Mouse (Mus musculus) granulocyte monocyte progenitor cell, adult 5-6 weeks (primary cell): Measurements from ENCODE around the gene Gabra3. TPM values are rescaled to one million over a fixed set of nuclear protein-coding genes. Genes with fewer than 3 reads are reported as not detected.

Experiments used
- ATAC-seq: replicated peaks from 2 replicates; pipeline ENCODE4 v1.8.0; 2016; ENCODE audit warnings: mild to moderate bottlenecking, moderate TSS enrichment, inconsistent platforms; ENCODE audit not compliant: poor library complexity, severe bottlenecking
- total RNA-seq, 2 experiments: library from RNA; stranded (forward) in 1 of 2; stranded (reverse) in 1 of 2; fragments of 200-712, 200-1000 nt in 1 of 2; fragments of >200 nt in 1 of 2; fragmentation: Nextera tagmentation in 1 of 2; gene quantifications; 2 replicates each; pipeline ENCODE4 v1.2.3; 2014 to 2017

The Gabra3 gene
- total RNA-seq (2014; fragmentation: Nextera tagmentation): not detected in 2 replicates
- not detected in 2 replicates for total RNA-seq (2017)

- no peak for ATAC-seq
These were observed at the start of gene Gabra3 for GRCm38 (mm10) chrX:72656230-72656898. Gene Gabra3, minus strand, starts transcription at chrX:72656848.

DNA sequence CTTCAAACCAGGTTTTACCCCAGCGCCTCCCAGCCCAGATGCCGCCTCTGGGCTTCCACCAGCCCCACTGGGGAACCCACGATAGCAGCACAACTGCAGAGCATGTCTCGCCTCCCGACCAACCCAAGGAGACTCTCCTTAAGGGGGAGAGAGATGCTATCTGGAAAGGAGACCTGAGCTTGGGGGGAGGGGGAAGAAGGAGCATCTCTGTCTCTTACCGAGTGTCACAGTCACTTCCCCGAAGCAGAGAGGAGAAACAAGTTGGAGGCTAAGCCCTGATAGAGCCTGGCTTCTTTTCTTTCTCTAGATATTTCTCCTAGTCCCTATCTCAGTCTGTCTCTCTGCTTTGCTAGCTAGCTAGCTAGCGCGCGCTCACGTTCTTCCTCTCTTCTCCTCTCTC lies 859 bp downstream of the Gabra3 start:
- no peak for ATAC-seq

DNA sequence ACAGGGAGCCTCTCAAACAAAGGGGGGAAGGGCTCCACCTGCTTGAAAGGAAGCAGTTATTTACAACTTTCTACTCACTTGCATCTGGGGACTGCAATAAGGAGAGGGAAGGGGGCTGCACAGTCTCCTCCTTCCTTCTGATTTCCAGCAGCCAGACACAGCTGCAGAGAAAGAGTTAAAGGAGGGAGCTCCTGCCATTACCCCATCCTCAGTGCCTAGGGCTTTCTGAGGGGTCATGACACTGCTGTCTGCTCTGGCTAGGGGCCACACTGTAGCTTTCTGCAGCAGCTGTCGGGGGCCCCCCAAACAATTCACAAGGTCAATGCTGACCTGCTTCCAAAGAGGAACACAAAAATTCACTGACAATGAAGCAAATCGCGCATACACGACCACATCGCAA lies 1.3 kb downstream of the Gabra3 start:
- no peak for ATAC-seq

DNA sequence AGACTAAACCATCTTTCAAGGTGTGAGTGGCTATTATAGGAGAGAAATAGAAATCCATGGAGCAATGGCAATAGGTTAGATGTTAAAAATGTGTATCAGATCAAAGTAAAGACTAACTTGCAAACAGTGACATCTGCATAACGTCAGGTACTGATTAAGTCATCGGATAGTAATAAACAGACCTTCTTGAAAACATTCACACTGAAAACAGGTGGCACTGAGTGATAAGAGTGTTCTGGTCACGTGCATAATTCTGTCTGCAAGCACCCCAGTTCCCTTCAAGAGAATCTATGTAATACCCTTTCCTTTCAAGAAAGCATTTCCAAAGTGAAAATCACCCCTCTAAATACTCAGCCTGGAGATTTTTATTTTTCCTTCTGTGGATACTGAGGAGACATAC lies 6.0 kb downstream of the Gabra3 start:
- ATAC-seq: no peak

GRCm38 (mm10) chrX:72644691-72645090 lies 12.0 kb downstream of the Gabra3 start:
- ATAC-seq: no peak

GRCm38 (mm10) chrX:72497284-72497683 lies 159.4 kb downstream of the Gabra3 start:
- ATAC-seq: no peak

GRCm38 (mm10) chrX:72489806-72490205 lies 166.8 kb downstream of the Gabra3 start:
- ATAC-seq: no peak

DNA sequence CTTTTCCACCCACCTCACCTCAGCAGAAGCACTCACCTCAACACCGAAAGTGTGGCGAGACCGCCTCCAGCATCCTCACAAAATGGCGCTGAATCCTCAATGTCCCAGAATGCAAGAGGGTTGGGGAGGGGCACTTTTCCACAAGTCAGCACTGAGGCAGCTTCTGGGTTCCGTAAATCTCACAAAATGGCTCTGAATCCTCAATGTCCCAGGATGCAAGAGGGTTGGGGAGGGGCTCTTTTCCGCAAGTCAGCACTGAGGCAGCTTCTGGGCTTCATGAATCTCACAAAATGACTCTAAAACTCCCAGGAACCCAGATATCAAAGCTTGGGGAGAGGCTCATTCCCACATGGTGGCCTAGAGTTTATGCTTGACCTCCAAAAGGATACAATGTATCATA lies 269.9 kb downstream of the Gabra3 start, which contains the start of gene Magea10:
TSS of gene Magea10 (minus strand) at position 101 of the 400 bp plus-strand sequence.
- ATAC-seq: no peak

Other genes with a start within 250 kb of the Gabra3 start
- not detected in 2 replicates for gene Gabrq, start 168.3 kb upstream of the Gabra3 start, total RNA-seq (2014; fragmentation: Nextera tagmentation)
- gene Gabrq, start 168.3 kb upstream of the Gabra3 start, total RNA-seq (2017): not detected in 2 replicates